Comparison of ENCODE assay signal across 25 mouse cellular contexts in genomic region chr10:37096529-37096928, GRCm38 (mm10). TPM values are rescaled to one million over a fixed set of nuclear protein-coding genes. Genes with fewer than 3 reads are reported as not detected.
DNase-seq lines count a peak whose midpoint lies in the region; ATAC-seq and TF ChIP-seq lines count a peak whose summit lies in the region.
"Had no signal": no experiment of that assay in that cellular context is flagged by ENCODE, and none has a peak within 500 bp of the region (broad histone marks: within the 10 kb centered on the region; RNA-seq: fewer than 3 reads in every experiment).

No protein-coding gene starts in this region.

- DNase-seq in liver, adult 2 months (ENCODE audit: extremely low read depth, low read depth, low spot score) = no peak
- DNase-seq in liver, embryonic 11.5 days (ENCODE audit: low spot score) = no peak
- no peak for DNase-seq in lung, adult 2 months
- no peak for DNase-seq in CH12.LX (ENCODE audit: extremely low read depth)
- DNase-seq: cerebellum, adult 11 months; cerebellum, adult 2 months; cerebellum, adult 9-11 months; cerebellum, postnatal 25 days; forebrain, postnatal 0 days; gastrocnemius, adult 2 months; gastrocnemius, postnatal 14 days; heart, adult 18-20 months; heart, postnatal 10 days; heart, postnatal 4 days had no signal

- no peaks in the 10 kb centered on the region for H3K27me3 ChIP-seq in liver, adult 2 months (ENCODE audit: control insufficient read depth, insufficient read depth, low read length)
- H3K27me3 ChIP-seq in liver, embryonic 11.5 days (replicated peaks; ENCODE audit: control insufficient read depth, insufficient read depth, low read length) = no peaks in the 10 kb centered on the region
- no peaks in the 10 kb centered on the region for H3K27me3 ChIP-seq in lung, embryonic 16.5 days (ENCODE audit: control insufficient read depth, insufficient read depth, low read depth, low read length)
- H3K27me3 ChIP-seq in CH12.LX (replicated peaks) = no peaks in the 10 kb centered on the region
- H3K27me3 ChIP-seq in kidney, embryonic 16.5 days (ENCODE audit: insufficient read depth, low read length) = no peaks in the 10 kb centered on the region
- H3K27me3 ChIP-seq: embryonic facial prominence, embryonic 12.5 days; embryonic facial prominence, embryonic 15.5 days; heart, embryonic 12.5 days; heart, embryonic 15.5 days had no signal

- TF ChIP-seq CTCF in liver, adult 2 months (IDR thresholded peaks at IDR 0.05; ENCODE audit: low read depth, low read length) = no peak
- no peak for TF ChIP-seq CTCF in lung, adult 2 months (IDR thresholded peaks at IDR 0.05; ENCODE audit: insufficient read depth, low read length)
- TF ChIP-seq CTCF in CH12.LX (conservative IDR thresholded peaks at IDR 0.05 in 1 of 2, IDR thresholded peaks at IDR 0.05 in 1 of 2; ENCODE audit: low read depth in 2 of 2, low read length in 2 of 2) = no peak

- in situ Hi-C loops in CH12.LX (cut with MboI; ENCODE audit: low pct_ligation_motif_present, low pct_unique_long_range_greater_than_20kb, low sequenced_read_pairs) = no loop called here

- 83% methylated on average over 3 of the region's 3 CpGs for WGBS in liver, adult 2 months
- WGBS in liver, embryonic 11.5 days = 66% methylated on average over 3 of the region's 3 CpGs
- 66% methylated on average over 3 of the region's 3 CpGs for WGBS in lung, embryonic 16.5 days
- 52% methylated on average over 3 of the region's 3 CpGs for WGBS in lung, adult 2 months
- 80% methylated on average over 3 of the region's 3 CpGs for WGBS in kidney, embryonic 16.5 days

- no peak for ATAC-seq in liver, embryonic 11.5 days (replicated peaks; ENCODE audit: low FRiP score)
- no peak for ATAC-seq in lung, embryonic 16.5 days (ENCODE audit: low read depth)
- no peak for ATAC-seq in kidney, embryonic 16.5 days (ENCODE audit: low FRiP score, low TSS enrichment)
- ATAC-seq: activated CD4-positive, CD25-positive, alpha-beta regulatory T cell, adult 4 months; CD4-positive, CD25-positive, alpha-beta regulatory T cell, adult 4 months; forebrain, embryonic 14.5 days; forebrain, postnatal 0 days; hindbrain, postnatal 0 days had no signal

- no peaks in the 10 kb centered on the region for H3K9me3 ChIP-seq in liver, embryonic 11.5 days (ENCODE audit: control insufficient read depth, low read length)
- H3K9me3 ChIP-seq in lung, embryonic 16.5 days (ENCODE audit: control insufficient read depth, low read length) = peaks cover 2% of the 10 kb centered on the region; the same call in 1 of the 2 replicates
- no peaks in the 10 kb centered on the region for H3K9me3 ChIP-seq in CH12.LX (replicated peaks; ENCODE audit: low read length)
- H3K9me3 ChIP-seq in kidney, embryonic 16.5 days (ENCODE audit: low read length) = no peaks in the 10 kb centered on the region; the same call in none of the 2 replicates
- H3K9me3 ChIP-seq: embryonic facial prominence, embryonic 15.5 days; heart, embryonic 15.5 days had no signal

- TF ChIP-seq POLR2A in liver, adult 2 months (IDR thresholded peaks at IDR 0.05; ENCODE audit: extremely low read depth, insufficient read depth, low read length) = no peak
- TF ChIP-seq POLR2A in lung, adult 2 months (IDR thresholded peaks at IDR 0.05; ENCODE audit: borderline replicate concordance, extremely low read depth, low read depth, low read length) = no peak
- TF ChIP-seq POLR2A in CH12.LX (IDR thresholded peaks at IDR 0.05; ENCODE audit: low read depth, low read length) = no peak

- dilution Hi-C loops in CH12.LX (cut with MboI; ENCODE audit: extremely low pct_ligation_motif_present, extremely low pct_unique_long_range_greater_than_20kb, low sequenced_read_pairs) = no loop called here

- H3K27ac ChIP-seq in liver, adult 2 months (replicated peaks; ENCODE audit: insufficient read depth, low read depth, low read length) = peak overlapping the region; percentile 7; the same call in 1 of the 2 replicates
- H3K27ac ChIP-seq in liver, embryonic 11.5 days (ENCODE audit: low read depth, low read length) = no peak overlapping the region
- H3K27ac ChIP-seq in lung, embryonic 16.5 days (ENCODE audit: low read length) = peak overlapping the region; percentile 43; the same call in 1 of the 2 replicates
- no peak overlapping the region for H3K27ac ChIP-seq in CH12.LX (ENCODE audit: insufficient read depth, low read depth)
- no peak overlapping the region for H3K27ac ChIP-seq in kidney, embryonic 16.5 days (ENCODE audit: low read length)
- H3K27ac ChIP-seq: embryonic facial prominence, embryonic 12.5 days; embryonic facial prominence, embryonic 15.5 days; gastrocnemius, adult 2 months; heart, embryonic 15.5 days; hindbrain, embryonic 14.5 days; hindbrain, postnatal 0 days had no signal

- H3K4me2 ChIP-seq in liver, embryonic 11.5 days = no peak overlapping the region
- no peak overlapping the region for H3K4me2 ChIP-seq in lung, embryonic 16.5 days (ENCODE audit: low read depth, low read length)
- H3K4me2 ChIP-seq in CH12.LX (ENCODE audit: insufficient read depth, low read depth, poor library complexity, severe bottlenecking) = no peak overlapping the region
- H3K4me2 ChIP-seq in kidney, embryonic 16.5 days (replicated peaks; ENCODE audit: low read depth, low read length) = no peak overlapping the region
- H3K4me2 ChIP-seq: embryonic facial prominence, embryonic 12.5 days; embryonic facial prominence, embryonic 15.5 days; heart, embryonic 12.5 days; heart, embryonic 15.5 days; hindbrain, embryonic 14.5 days had no signal

- no peaks in the 10 kb centered on the region for H3K79me2 ChIP-seq in liver, adult 2 months (ENCODE audit: control insufficient read depth, insufficient read depth, low read length)
- no peaks in the 10 kb centered on the region for H3K79me2 ChIP-seq in CH12.LX (replicated peaks; ENCODE audit: control insufficient read depth, extremely low read depth, insufficient read depth, poor library complexity, severe bottlenecking)

- no peak overlapping the region for H3K4me3 ChIP-seq in liver, adult 2 months (ENCODE audit: insufficient read depth, low read depth, low read length)
- no peak overlapping the region for H3K4me3 ChIP-seq in liver, embryonic 11.5 days (ENCODE audit: low read depth, low read length)
- no peak overlapping the region for H3K4me3 ChIP-seq in lung, embryonic 16.5 days (ENCODE audit: low read length)
- no peak overlapping the region for H3K4me3 ChIP-seq in lung, adult 2 months (replicated peaks; ENCODE audit: extremely low read depth, low read depth, low read length)
- H3K4me3 ChIP-seq in CH12.LX (replicated peaks in 1 of 3; ENCODE audit: low read depth in 2 of 3, low read length in 2 of 3, poor library complexity in 1 of 3) = no peak overlapping the region
- no peak overlapping the region for H3K4me3 ChIP-seq in kidney, embryonic 16.5 days (ENCODE audit: low read length)
- H3K4me3 ChIP-seq: embryonic facial prominence, embryonic 12.5 days; embryonic facial prominence, embryonic 15.5 days; gastrocnemius, adult 2 months; heart, embryonic 12.5 days; heart, embryonic 15.5 days had no signal

- TF ChIP-seq RAD21 in CH12.LX (IDR thresholded peaks at IDR 0.05; ENCODE audit: low read depth, low read length) = no peak

- H3K4me1 ChIP-seq in liver, adult 2 months (ENCODE audit: control insufficient read depth, insufficient read depth, low read length) = no peaks in the 10 kb centered on the region; the same call in 1 of the 2 replicates
- H3K4me1 ChIP-seq in liver, embryonic 11.5 days (replicated peaks; ENCODE audit: control insufficient read depth, insufficient read depth, low read length) = no peaks in the 10 kb centered on the region
- no peaks in the 10 kb centered on the region for H3K4me1 ChIP-seq in lung, embryonic 16.5 days (replicated peaks; ENCODE audit: control insufficient read depth, insufficient read depth, low read length)
- peaks cover 3% of the 10 kb centered on the region for H3K4me1 ChIP-seq in lung, adult 2 months (ENCODE audit: control insufficient read depth, insufficient read depth, low read length)
- H3K4me1 ChIP-seq in CH12.LX (ENCODE audit: control insufficient read depth in 1 of 2, insufficient read depth in 2 of 2) = peaks cover 0 to 3% of the 10 kb centered on the region in 2 experiments; a peak in 1 of 4 replicates
- H3K4me1 ChIP-seq in kidney, embryonic 16.5 days (ENCODE audit: insufficient read depth, low read length) = no peaks in the 10 kb centered on the region
- H3K4me1 ChIP-seq: embryonic facial prominence, embryonic 12.5 days; embryonic facial prominence, embryonic 15.5 days; heart, embryonic 15.5 days had no signal

- no peak overlapping the region for H3K9ac ChIP-seq in liver, adult 2 months (ENCODE audit: low read depth, low read length)
- H3K9ac ChIP-seq in liver, embryonic 11.5 days (ENCODE audit: low read depth, low read length) = no peak overlapping the region
- H3K9ac ChIP-seq in lung, embryonic 16.5 days (ENCODE audit: low read length) = no peak overlapping the region
- no peak overlapping the region for H3K9ac ChIP-seq in CH12.LX (ENCODE audit: insufficient read depth, low read depth)
- H3K9ac ChIP-seq in kidney, embryonic 16.5 days (replicated peaks; ENCODE audit: low read length) = no peak overlapping the region
- H3K9ac ChIP-seq: embryonic facial prominence, embryonic 12.5 days; embryonic facial prominence, embryonic 15.5 days; forebrain, postnatal 0 days; heart, embryonic 12.5 days; heart, embryonic 15.5 days; hindbrain, embryonic 14.5 days had no signal

- no peak for TF ChIP-seq EP300 in CH12.LX (IDR thresholded peaks at IDR 0.05; ENCODE audit: low read length)

- H3K36me3 ChIP-seq in liver, adult 2 months (ENCODE audit: control insufficient read depth, insufficient read depth, low read length) = no peaks in the 10 kb centered on the region
- H3K36me3 ChIP-seq in liver, embryonic 11.5 days (ENCODE audit: control insufficient read depth, insufficient read depth, low read length) = no peaks in the 10 kb centered on the region
- H3K36me3 ChIP-seq in lung, embryonic 16.5 days (ENCODE audit: control insufficient read depth, insufficient read depth, low read length) = no peaks in the 10 kb centered on the region
- H3K36me3 ChIP-seq in CH12.LX (replicated peaks in 1 of 2; ENCODE audit: control insufficient read depth in 1 of 2, insufficient read depth in 1 of 2, low read length in 1 of 2) = no peaks in the 10 kb centered on the region
- H3K36me3 ChIP-seq in kidney, embryonic 16.5 days (ENCODE audit: insufficient read depth, low read length) = no peaks in the 10 kb centered on the region
- H3K36me3 ChIP-seq: embryonic facial prominence, embryonic 12.5 days; embryonic facial prominence, embryonic 15.5 days; heart, embryonic 12.5 days; heart, embryonic 15.5 days had no signal

RNA-seq across cellular contexts. Expression of gene Marcks, which starts 42.2 kb away (rescaled TPM):
- 8.9 and 10.2 TPM in 2 replicates for total RNA-seq in liver, adult 2 months (2014; rRNA removed)
- 3.4 and 4.6 TPM in 2 replicates for polyA plus RNA-seq in liver, adult 2 months (2012; rRNA removed)
- 61.2 and 63.3 TPM in 2 replicates for polyA plus RNA-seq in liver, embryonic 11.5 days (2014; fragmentation: Nextera tagmentation; extraction: Ambion mirVana)
- 77.9 and 83.9 TPM in 2 replicates for polyA plus RNA-seq in lung, embryonic 16.5 days (2015; fragmentation: Nextera tagmentation; extraction: Ambion mirVana)
- 35.6 and 39.0 TPM in 2 replicates for polyA plus RNA-seq in lung, adult 2 months (2012; rRNA removed)
- total RNA-seq in CH12.LX (2012; rRNA removed) (15.3 and 16.9 TPM in 2 replicates), CH12.LX (2014; rRNA removed) (78.4 and 80.7 TPM in 2 replicates)
- 57.3 and 74.2 TPM in 2 replicates for polyA plus RNA-seq in CH12.LX (2012; ENCODE audit: insufficient read length, low read depth)
- polyA plus RNA-seq in kidney, embryonic 16.5 days (2015; fragmentation: Nextera tagmentation; extraction: Ambion mirVana) = 71.6 and 80.3 TPM in 2 replicates

Comparison
In these comparisons a context has a peak if more than half of its experiments do, and no peak if none do; other contexts are left out.
1. H3K27ac ChIP-seq: peak in liver, adult 2 months (single experiment) and lung, embryonic 16.5 days (single experiment); none in liver, embryonic 11.5 days (single experiment), CH12.LX (single experiment) and kidney, embryonic 16.5 days (single experiment).